Mouse (Mus musculus): ENCODE data around the gene Marcks. TPM values are rescaled to one million over a fixed set of nuclear protein-coding genes. Genes with fewer than 3 reads are reported as not detected.

The Marcks gene
- 10 to 100 TPM; 37.7 to 48.6 TPM for total RNA-seq (2023)

GRCm38 (mm10) chr10:37138778-37139442 is at the start of gene Marcks:
Marcks (minus strand) TSS chr10:37138920.

Other genes with a start within 250 kb of the Marcks start
- 10 to 100 TPM; 36.0 to 36.1 TPM for gene Hdac2, start 164.4 kb downstream of the Marcks start, total RNA-seq (2023)